Mouse (Mus musculus) cerebellum, adult 2 months (tissue): ENCODE results near the gene Map3k1. TPM values are rescaled to one million over a fixed set of nuclear protein-coding genes. Genes with fewer than 3 reads are reported as not detected.

Source experiments
- DNase-seq, 2 experiments: peaks; one replicate each; pipeline ENCODE4 v3.0.0; 2021
- H3K27ac ChIP-seq: fragments of 200-500 bp; 2 replicates; pipeline ENCODE4 v1.5.1; 2012; ENCODE audit warnings: low read length, control low read depth, inconsistent platforms; ENCODE audit not compliant: insufficient read depth
- H3K27me3 ChIP-seq: fragments of 200-500 bp; 2 replicates; pipeline ENCODE4 v1.6.1; 2012; ENCODE audit warnings: inconsistent platforms, mild to moderate bottlenecking, low read length, moderate library complexity; ENCODE audit not compliant: control insufficient read depth, insufficient read depth
- H3K4me1 ChIP-seq: fragments of 200-500 bp; 2 replicates; pipeline ENCODE4 v1.6.1; 2011; ENCODE audit warnings: low read length; ENCODE audit not compliant: control insufficient read depth, insufficient read depth
- H3K4me3 ChIP-seq: fragments of 200-500 bp; replicated peaks from 2 replicates; pipeline ENCODE3; 2011; ENCODE audit warnings: mild to moderate bottlenecking, low read depth, low read length, control low read depth; ENCODE audit not compliant: insufficient read depth
- CTCF ChIP-seq: fragments of 200-500 bp; IDR thresholded peaks from 2 replicates; pipeline ENCODE4 v1.5.1; 2011; ENCODE audit warnings: low read depth, mild to moderate bottlenecking, control low read depth, low read length, moderate library complexity, borderline replicate concordance; ENCODE audit not compliant: insufficient read depth
- POLR2A ChIP-seq: fragments of 200-500 bp; IDR thresholded peaks from 2 replicates; pipeline ENCODE4 v1.6.1; 2011; ENCODE audit warnings: low read length, control low read depth, borderline replicate concordance; ENCODE audit not compliant: insufficient read depth
- WGBS: fragments of 180-500 bp; shearing (Covaris S2); methylation state at CpG from one replicate; pipeline ENCODE4 v1.1.7; 2018; 5-methylcytosine and 5-hydroxymethylcytosine counted together
- polyA plus RNA-seq: library from polyadenylated mRNA; depleted of rRNA; stranded (reverse); fragments of >200 nt; gene quantifications from 2 replicates; pipeline ENCODE4 v1.2.3, GENCODE M21; 2012

The Map3k1 gene
- polyA plus RNA-seq, 1 experiment: 12.3 TPM

- no peak for DNase-seq
- no peak for TF ChIP-seq CTCF
- TF ChIP-seq POLR2A: no peak
- 68% methylated on average over 15 of the region's 15 CpGs for WGBS
- Histone ChIP-seq H3K27ac (no peak overlapping the region), H3K4me1 (no peaks in the 10 kb centered on the region), H3K27me3 (no peaks in the 10 kb centered on the region; the same call in 1 of the 2 replicates), H3K4me3 (no peak overlapping the region)
Measured at GRCm38 (mm10) chr13:111818216-111818903, 9.6 kb upstream of the Map3k1 start.

GRCm38 (mm10) chr13:111817773-111818172, 9.0 kb upstream of the Map3k1 start:
- no peak overlapping the region for H3K4me3 ChIP-seq
- 69% methylated on average over 7 of the region's 7 CpGs for WGBS
- no peak overlapping the region for H3K27ac ChIP-seq
- TF ChIP-seq POLR2A: no peak
- DNase-seq: no peak
- H3K27me3 ChIP-seq: no peaks in the 10 kb centered on the region; the same call in 1 of the 2 replicates
- H3K4me1 ChIP-seq: no peaks in the 10 kb centered on the region

- Histone ChIP-seq H3K4me3 (no peak overlapping the region), H3K4me1 (no peaks in the 10 kb centered on the region), H3K27me3 (no peaks in the 10 kb centered on the region; the same call in 1 of the 2 replicates), H3K27ac (no peak overlapping the region)
- DNase-seq: no peak
- WGBS: 90% methylated on average over 3 of the region's 3 CpGs
- no peak for TF ChIP-seq CTCF
- no peak for TF ChIP-seq POLR2A
Measured at GRCm38 (mm10) chr13:111816431-111816830, 7.6 kb upstream of the Map3k1 start.

GRCm38 (mm10) chr13:111815486-111815885, 6.7 kb upstream of the Map3k1 start:
- no peaks in the 10 kb centered on the region; the same call in 1 of the 2 replicates for H3K27me3 ChIP-seq
- no peak overlapping the region for H3K27ac ChIP-seq
- H3K4me1 ChIP-seq: no peaks in the 10 kb centered on the region
- no peak for DNase-seq
- WGBS: 96% methylated on average over 4 of the region's 4 CpGs
- H3K4me3 ChIP-seq: no peak overlapping the region
- TF ChIP-seq POLR2A: no peak

GRCm38 (mm10) chr13:111815017-111815416, 6.2 kb upstream of the Map3k1 start:
- Histone ChIP-seq H3K4me3 (no peak overlapping the region), H3K27me3 (no peaks in the 10 kb centered on the region; the same call in 1 of the 2 replicates), H3K4me1 (no peaks in the 10 kb centered on the region), H3K27ac (no peak overlapping the region)
- TF ChIP-seq CTCF: no peak
- TF ChIP-seq POLR2A: no peak
- WGBS: 97% methylated on average over 7 of the region's 7 CpGs
- DNase-seq: no peak

- H3K27me3 ChIP-seq: peaks cover 1% of the 10 kb centered on the region; the same call in 1 of the 2 replicates
- 97% methylated on average over 2 of the region's 2 CpGs for WGBS
- TF ChIP-seq POLR2A: no peak
- TF ChIP-seq CTCF: no peak
Measured at GRCm38 (mm10) chr13:111812647-111813046, 3.9 kb upstream of the Map3k1 start.

GRCm38 (mm10) chr13:111810998-111811628, 2.3 kb upstream of the Map3k1 start:
- 93% methylated on average over 13 of the region's 13 CpGs for WGBS
- Histone ChIP-seq H3K4me1 (no peaks in the 10 kb centered on the region), H3K27ac (no peak overlapping the region), H3K27me3 (peaks cover 1% of the 10 kb centered on the region; the same call in 1 of the 2 replicates), H3K4me3 (no peak overlapping the region)
- TF ChIP-seq CTCF (no peak), POLR2A (no peak)
- DNase-seq: no peak

More at GRCm38 (mm10) chr13:111812647-111813046, 3.9 kb upstream of the Map3k1 start:
- no peak for DNase-seq
- no peak overlapping the region for H3K4me3 ChIP-seq
- H3K27ac ChIP-seq: no peak overlapping the region
- H3K4me1 ChIP-seq: no peaks in the 10 kb centered on the region

- Histone ChIP-seq H3K27ac (peak overlapping the region; percentile 96), H3K4me3 (peak overlapping the region; percentile 95), H3K4me1 (peaks cover 6% of the 10 kb centered on the region; the same call in 1 of the 2 replicates), H3K27me3 (0 out of 2 replicates have a peak, but pooled peaks cover 1% of the 10 kb centered on the region)
- WGBS: 2% methylated on average over 29 of the region's 29 CpGs
- TF ChIP-seq POLR2A (no peak), CTCF (no peak)
- DNase-seq: peak; percentile 73 to 74
Measured at GRCm38 (mm10) chr13:111809466-111810228, 854 bp upstream of the Map3k1 start.
